Mouse (Mus musculus) lung, embryonic 14.5 days (tissue): ENCODE data around the gene Mtrf1. TPM values are rescaled to one million over a fixed set of nuclear protein-coding genes. Genes with fewer than 3 reads are reported as not detected.
A peak's percentile ranks its signal among the peaks of the same experiment; 100 is the strongest.

Experiments
- ATAC-seq: fragments of 200-750 bp; cut with Nextera tagmentation; 2 replicates; pipeline ENCODE4 v1.8.0; 2017; ENCODE audit warnings: mild to moderate bottlenecking, moderate TSS enrichment, moderate library complexity; ENCODE audit not compliant: insufficient read depth
- DNase-seq: peaks from one replicate; pipeline ENCODE4 v3.0.0-alpha.2; 2015
- H3K27ac ChIP-seq: fragments of 300-500 bp; sonication (generic); 2 replicates; pipeline ENCODE4 v1.5.1; 2014; ENCODE audit warnings: low read depth, mild to moderate bottlenecking, moderate library complexity
- H3K27me3 ChIP-seq: fragments of 300-500 bp; sonication (generic); 2 replicates; pipeline ENCODE4 v1.6.1; 2014; ENCODE audit warnings: low read length, control low read depth; ENCODE audit not compliant: insufficient read depth
- H3K36me3 ChIP-seq: fragments of 300-500 bp; sonication (generic); 2 replicates; pipeline ENCODE4 v1.6.1; 2014; ENCODE audit warnings: control low read depth; ENCODE audit not compliant: insufficient read depth
- H3K4me1 ChIP-seq: fragments of 300-500 bp; sonication (generic); 2 replicates; pipeline ENCODE4 v1.6.1; 2014; ENCODE audit warnings: antibody characterized with exemption, control low read depth; ENCODE audit not compliant: insufficient read depth
- H3K4me2 ChIP-seq: fragments of 300-500 bp; sonication (generic); 2 replicates; pipeline ENCODE4 v1.6.1; 2014; ENCODE audit warnings: mild to moderate bottlenecking
- H3K4me3 ChIP-seq: fragments of 300-500 bp; sonication (generic); 2 replicates; pipeline ENCODE4 v1.5.1; 2014; ENCODE audit warnings: low read depth, low read length
- H3K9ac ChIP-seq: fragments of 300-500 bp; sonication (generic); 2 replicates; pipeline ENCODE4 v1.6.1; 2014
- H3K9me3 ChIP-seq: fragments of 300-500 bp; sonication (generic); 2 replicates; pipeline ENCODE4 v1.6.1; 2016; ENCODE audit warnings: low read depth, low read length, control low read depth
- CTCF ChIP-seq: IDR thresholded peaks from 2 replicates; pipeline ENCODE4 v1.5.1; 2016; ENCODE audit warnings: antibody characterized with exemption, low read depth
- WGBS: fragments of 180-500 bp; shearing (Covaris S2); extraction: QIAGEN DNeasy Blood & Tissue Kit; methylation state at CpG from one replicate; pipeline ENCODE4 v1.1.7; 2014; 5-methylcytosine and 5-hydroxymethylcytosine counted together
- polyA plus RNA-seq: library from polyadenylated mRNA; unstranded; fragments of >200 nt; fragmentation: Nextera tagmentation; extraction: Ambion mirVana; gene quantifications from 2 replicates; pipeline ENCODE4 v1.2.1, GENCODE M21; 2014

Mtrf1 gene
- polyA plus RNA-seq, 1 experiment from 2014 or later: 10.1 TPM

- peak; percentile 97 for ATAC-seq
- H3K4me2 ChIP-seq: peak within 1 kb of the TSS; percentile 91
- H3K36me3 ChIP-seq: peaks cover 15% of the 10 kb centered on the region; the same call in 1 of the 2 replicates
- peak within 1 kb of the TSS; percentile 97 for H3K9ac ChIP-seq
- H3K4me1 ChIP-seq: peaks cover 3% of the 10 kb centered on the region; the same call in 1 of the 2 replicates
- under 1% methylated on average over 63 of the region's 71 CpGs for WGBS
- no peaks in the 10 kb centered on the region for H3K9me3 ChIP-seq
- peak within 1 kb of the TSS; percentile 99 for H3K27ac ChIP-seq
- H3K4me3 ChIP-seq: peak within 1 kb of the TSS; percentile 89
- peak; percentile 37 for TF ChIP-seq CTCF
- peak; percentile 98 for DNase-seq
- no peaks in the 10 kb centered on the region for H3K27me3 ChIP-seq
Observed at GRCm38 (mm10) chr14:79390265-79390926, 7.2 kb upstream of the Mtrf1 start, which contains the start of gene Naa16. Gene Naa16 (minus strand): TSS chr14:79390778.

DNA sequence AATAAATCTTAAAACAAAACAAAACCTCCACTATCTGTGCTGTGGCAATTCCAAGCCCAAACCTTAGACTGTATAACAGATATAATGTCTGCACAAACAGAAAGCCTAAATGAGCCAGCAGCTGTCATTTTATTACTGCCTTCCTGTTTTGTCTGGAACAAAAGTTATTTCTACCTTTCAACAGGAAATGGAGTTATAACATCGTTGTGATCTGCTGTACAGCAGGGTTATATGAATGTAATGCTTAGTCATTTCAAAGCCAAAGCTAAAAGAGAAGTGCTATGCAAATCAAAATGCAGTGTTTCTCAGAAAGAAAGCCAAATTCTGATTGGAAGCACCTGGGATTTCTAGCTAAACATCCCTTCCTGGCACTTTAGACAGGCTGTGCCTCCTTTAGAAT is 4.3 kb upstream of the Mtrf1 start:
- WGBS: 45% methylated on average over 1 of the region's 1 CpGs
- Histone ChIP-seq H3K27me3 (no peaks in the 10 kb centered on the region), H3K9me3 (no peaks in the 10 kb centered on the region), H3K27ac (no peak overlapping the region), H3K36me3 (no peaks in the 10 kb centered on the region), H3K4me2 (no peak overlapping the region), H3K4me1 (peaks cover 3% of the 10 kb centered on the region; the same call in 1 of the 2 replicates), H3K9ac (no peak overlapping the region), H3K4me3 (no peak overlapping the region)
- ATAC-seq (no peak), DNase-seq (no peak)
- no peak for TF ChIP-seq CTCF

GRCm38 (mm10) chr14:79394564-79394963 is 3.0 kb upstream of the Mtrf1 start:
- no peak overlapping the region for H3K4me2 ChIP-seq
- H3K9ac ChIP-seq: no peak overlapping the region
- no peaks in the 10 kb centered on the region for H3K9me3 ChIP-seq
- TF ChIP-seq CTCF: peak; percentile 70
- no peaks in the 10 kb centered on the region for H3K27me3 ChIP-seq
- no peak overlapping the region for H3K27ac ChIP-seq
- no peak overlapping the region for H3K4me3 ChIP-seq
- DNase-seq: peak; percentile 77
- H3K4me1 ChIP-seq: no peaks in the 10 kb centered on the region
- no peak for ATAC-seq
- H3K36me3 ChIP-seq: no peaks in the 10 kb centered on the region

- TF ChIP-seq CTCF: no peak
- Histone ChIP-seq H3K27me3 (no peaks in the 10 kb centered on the region), H3K27ac (no peak overlapping the region), H3K9me3 (no peaks in the 10 kb centered on the region), H3K9ac (no peak overlapping the region), H3K4me2 (no peak overlapping the region), H3K36me3 (peaks cover 12% of the 10 kb centered on the region; the same call in 1 of the 2 replicates), H3K4me1 (no peaks in the 10 kb centered on the region), H3K4me3 (no peak overlapping the region)
- no peak for DNase-seq
- 72% methylated on average over 2 of the region's 2 CpGs for WGBS
- ATAC-seq: no peak
Observed at GRCm38 (mm10) chr14:79407641-79408040, 10.1 kb downstream of the Mtrf1 start.

- Histone ChIP-seq H3K4me2 (no peak overlapping the region), H3K9me3 (no peaks in the 10 kb centered on the region), H3K27me3 (no peaks in the 10 kb centered on the region), H3K27ac (no peak overlapping the region), H3K9ac (no peak overlapping the region), H3K4me3 (no peak overlapping the region), H3K36me3 (peaks cover 16% of the 10 kb centered on the region), H3K4me1 (no peaks in the 10 kb centered on the region)
- ATAC-seq (no peak), DNase-seq (no peak)
- TF ChIP-seq CTCF: no peak
- 84% methylated on average over 6 of the region's 6 CpGs for WGBS
Observed at GRCm38 (mm10) chr14:79409278-79409830, 11.8 kb downstream of the Mtrf1 start.

- 57% methylated on average over 2 of the region's 2 CpGs for WGBS
- H3K36me3 ChIP-seq: peaks cover 16% of the 10 kb centered on the region
- DNase-seq (no peak), ATAC-seq (no peak)
- H3K4me1 ChIP-seq: no peaks in the 10 kb centered on the region
- no peaks in the 10 kb centered on the region for H3K27me3 ChIP-seq
- H3K27ac ChIP-seq: no peak overlapping the region
- no peak overlapping the region for H3K4me3 ChIP-seq
- TF ChIP-seq CTCF: no peak
- H3K4me2 ChIP-seq: no peak overlapping the region
- no peaks in the 10 kb centered on the region for H3K9me3 ChIP-seq
- H3K9ac ChIP-seq: no peak overlapping the region
Observed at GRCm38 (mm10) chr14:79410662-79411061, 13.1 kb downstream of the Mtrf1 start.

DNA sequence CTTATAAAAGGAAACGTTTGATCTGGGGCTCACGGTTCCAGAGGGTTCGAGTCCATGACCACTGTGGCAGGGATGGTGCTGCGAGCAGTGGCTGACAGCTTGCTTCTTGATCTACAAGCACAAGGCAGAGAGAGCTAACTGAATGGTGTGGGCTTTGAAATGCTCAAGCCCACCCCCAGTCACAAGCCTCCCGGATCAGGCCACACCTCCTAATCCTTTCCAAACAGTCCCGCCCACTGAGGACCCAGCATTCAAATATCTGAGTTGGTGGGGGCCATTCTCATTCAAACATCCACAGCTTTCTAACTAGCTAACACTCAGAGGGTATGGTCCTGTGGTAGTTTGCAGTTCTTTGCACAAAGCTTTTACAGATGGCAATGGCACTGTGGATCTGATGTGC is 15.5 kb downstream of the Mtrf1 start:
- Histone ChIP-seq H3K4me2 (no peak overlapping the region), H3K36me3 (peaks cover 12% of the 10 kb centered on the region), H3K4me1 (no peaks in the 10 kb centered on the region), H3K27ac (no peak overlapping the region), H3K27me3 (no peaks in the 10 kb centered on the region), H3K4me3 (no peak overlapping the region), H3K9ac (no peak overlapping the region), H3K9me3 (no peaks in the 10 kb centered on the region)
- ATAC-seq (no peak), DNase-seq (no peak)
- TF ChIP-seq CTCF: no peak
- WGBS: 72% methylated on average over 6 of the region's 6 CpGs
